Mouse (Mus musculus): Measurements from ENCODE around the gene Nprl3. TPM values are rescaled to one million over a fixed set of nuclear protein-coding genes. Genes with fewer than 3 reads are reported as not detected.

The Nprl3 gene
- polyA plus RNA-seq, 1 experiment from 2014 or later = 43.9 TPM

- 73% methylated on average over 21 of the region's 21 CpGs for WGBS
- H3K4me3 ChIP-seq (ENCODE audit: low read length) = no peak overlapping the region
- no peak for ATAC-seq
- no peaks in the 10 kb centered on the region for H3K4me1 ChIP-seq (ENCODE audit: control insufficient read depth, insufficient read depth, low read depth, low read length)
- H3K27me3 ChIP-seq (replicated peaks; ENCODE audit: control insufficient read depth, insufficient read depth, low read length) = no peaks in the 10 kb centered on the region; the same call in 1 of the 2 replicates
- no peaks in the 10 kb centered on the region for H3K36me3 ChIP-seq (ENCODE audit: control insufficient read depth, insufficient read depth, low read length)
- no peak overlapping the region for H3K27ac ChIP-seq (ENCODE audit: low read depth, low read length)
- no peaks in the 10 kb centered on the region for H3K9me3 ChIP-seq (ENCODE audit: control insufficient read depth, low read length)
- H3K9ac ChIP-seq (ENCODE audit: low read depth, low read length) = no peak overlapping the region
- no peak overlapping the region for H3K4me2 ChIP-seq (ENCODE audit: low read length)
These were observed 10.4 kb upstream of the Nprl3 start for GRCm38 (mm10) chr11:32277736-32278457.

DNA sequence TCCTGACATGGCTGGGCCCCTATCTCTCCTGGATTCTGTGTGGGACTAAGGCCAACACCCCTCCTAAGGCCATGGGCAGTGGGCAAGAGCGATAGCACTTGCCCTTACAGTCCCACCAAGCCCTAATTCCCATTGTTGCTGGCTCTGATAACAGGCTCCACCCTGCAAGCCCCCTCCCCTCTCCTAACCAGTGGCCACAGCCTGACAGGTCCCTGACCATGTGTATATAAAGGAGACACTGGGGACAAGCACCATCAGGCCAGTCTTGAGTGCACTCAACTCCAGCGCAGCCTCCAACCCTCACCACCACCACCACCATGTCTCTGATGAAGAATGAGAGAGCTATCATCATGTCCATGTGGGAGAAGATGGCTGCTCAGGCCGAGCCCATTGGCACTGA, 8.8 kb upstream of the Nprl3 start, which contains the start of gene Hba-x:
Gene Hba-x (plus strand): TSS at position 54 of the 400 bp plus-strand sequence.
- no peaks in the 10 kb centered on the region for H3K9me3 ChIP-seq (ENCODE audit: control insufficient read depth, low read length)
- H3K27ac ChIP-seq (ENCODE audit: low read depth, low read length) = no peak within 1 kb of the TSS
- no peaks in the 10 kb centered on the region; the same call in 1 of the 2 replicates for H3K27me3 ChIP-seq (replicated peaks; ENCODE audit: control insufficient read depth, insufficient read depth, low read length)
- no peak for ATAC-seq
- no peak within 1 kb of the TSS for H3K9ac ChIP-seq (ENCODE audit: low read depth, low read length)
- no peaks in the 10 kb centered on the region for H3K36me3 ChIP-seq (ENCODE audit: control insufficient read depth, insufficient read depth, low read length)
- no peak within 1 kb of the TSS for H3K4me3 ChIP-seq (ENCODE audit: low read length)
- no peaks in the 10 kb centered on the region for H3K4me1 ChIP-seq (ENCODE audit: control insufficient read depth, insufficient read depth, low read depth, low read length)
- H3K4me2 ChIP-seq (ENCODE audit: low read length) = no peak within 1 kb of the TSS
- WGBS = 86% methylated on average over 3 of the region's 3 CpGs

DNA sequence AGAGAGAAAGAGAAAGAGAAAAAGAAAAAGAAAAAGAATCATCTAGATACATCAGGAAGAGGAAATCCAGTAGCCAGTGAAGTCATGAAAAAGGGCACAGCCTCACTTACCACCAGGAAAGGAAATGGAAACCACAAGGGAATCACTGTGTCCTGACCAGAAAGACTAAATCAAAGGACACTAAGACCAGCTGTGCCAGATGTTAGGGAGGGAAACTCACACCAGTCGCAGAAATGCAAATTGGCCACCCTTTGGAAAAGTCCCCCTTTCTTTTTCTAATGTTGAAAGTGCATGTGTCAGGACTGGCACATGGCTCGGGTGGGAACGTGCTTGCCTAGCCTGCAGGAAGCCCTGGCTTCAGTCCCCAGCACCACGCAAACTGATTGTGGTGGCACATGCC, 3.7 kb upstream of the Nprl3 start:
- Histone ChIP-seq H3K27ac (ENCODE audit: low read depth, low read length) (no peak overlapping the region), H3K9ac (ENCODE audit: low read depth, low read length) (no peak overlapping the region), H3K9me3 (ENCODE audit: control insufficient read depth, low read length) (no peaks in the 10 kb centered on the region), H3K36me3 (ENCODE audit: control insufficient read depth, insufficient read depth, low read length) (no peaks in the 10 kb centered on the region), H3K4me1 (ENCODE audit: control insufficient read depth, insufficient read depth, low read depth, low read length) (peaks cover 7% of the 10 kb centered on the region), H3K4me2 (ENCODE audit: low read length) (no peak overlapping the region), H3K27me3 (replicated peaks; ENCODE audit: control insufficient read depth, insufficient read depth, low read length) (no peaks in the 10 kb centered on the region), H3K4me3 (ENCODE audit: low read length) (no peak overlapping the region)
- no peak for ATAC-seq
- 48% methylated on average over 4 of the region's 4 CpGs for WGBS

DNA sequence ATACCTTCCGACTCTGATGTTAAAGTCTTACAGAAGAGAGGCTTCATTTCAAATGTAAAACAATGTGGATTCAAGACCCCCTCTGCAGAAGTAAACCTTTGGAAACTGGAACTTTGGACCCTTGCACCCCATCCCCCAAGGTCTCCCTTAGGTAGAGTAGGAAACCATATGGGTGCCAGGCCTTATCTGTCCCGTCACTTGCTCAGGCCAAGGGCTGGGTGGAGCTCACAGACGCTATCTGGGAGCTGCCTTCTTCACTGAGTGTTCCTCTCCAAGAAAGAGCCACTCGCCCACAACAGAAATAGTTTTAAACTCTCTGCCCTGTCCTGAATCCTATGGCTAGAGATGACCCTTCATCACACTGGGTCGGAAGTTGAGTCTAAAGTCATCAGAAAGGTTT, 1.4 kb upstream of the Nprl3 start:
- H3K4me3 ChIP-seq (ENCODE audit: low read length) = no peak overlapping the region
- peaks cover 10% of the 10 kb centered on the region for H3K4me1 ChIP-seq (ENCODE audit: control insufficient read depth, insufficient read depth, low read depth, low read length)
- no peak overlapping the region for H3K27ac ChIP-seq (ENCODE audit: low read depth, low read length)
- H3K9me3 ChIP-seq (ENCODE audit: control insufficient read depth, low read length) = no peaks in the 10 kb centered on the region
- no peaks in the 10 kb centered on the region for H3K27me3 ChIP-seq (replicated peaks; ENCODE audit: control insufficient read depth, insufficient read depth, low read length)
- H3K9ac ChIP-seq (ENCODE audit: low read depth, low read length) = no peak overlapping the region
- 90% methylated on average over 5 of the region's 5 CpGs for WGBS
- no peak overlapping the region for H3K4me2 ChIP-seq (ENCODE audit: low read length)
- ATAC-seq = no peak
- no peaks in the 10 kb centered on the region for H3K36me3 ChIP-seq (ENCODE audit: control insufficient read depth, insufficient read depth, low read length)

DNA sequence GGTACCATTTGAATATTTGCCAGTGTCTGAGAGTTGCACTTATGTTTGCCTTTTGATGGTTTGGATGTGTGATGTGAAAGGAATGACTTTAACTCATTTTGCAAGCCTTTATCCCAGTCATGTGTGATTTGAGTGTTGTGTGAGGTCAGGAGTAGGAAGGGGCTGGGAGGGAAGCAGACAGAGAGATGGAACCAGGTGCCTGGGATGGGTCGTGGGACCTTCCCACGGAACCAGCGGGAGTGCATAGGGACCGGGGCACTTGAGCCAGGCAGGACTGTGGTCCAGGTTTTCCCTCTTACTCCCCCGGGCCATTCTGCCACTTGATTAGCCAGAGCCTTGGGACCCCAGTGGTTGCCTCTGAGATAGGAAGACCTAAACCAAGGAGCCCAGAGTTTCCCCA, 457 bp upstream of the Nprl3 start:
- peak overlapping the region; percentile 68 for H3K4me2 ChIP-seq (ENCODE audit: low read length)
- no peaks in the 10 kb centered on the region for H3K36me3 ChIP-seq (ENCODE audit: control insufficient read depth, insufficient read depth, low read length)
- peak; percentile 50 for ATAC-seq
- peak overlapping the region; percentile 93 for H3K9ac ChIP-seq (ENCODE audit: low read depth, low read length)
- peak overlapping the region; percentile 67 for H3K27ac ChIP-seq (ENCODE audit: low read depth, low read length)
- H3K4me1 ChIP-seq (ENCODE audit: control insufficient read depth, insufficient read depth, low read depth, low read length) = peaks cover 10% of the 10 kb centered on the region
- no peaks in the 10 kb centered on the region for H3K9me3 ChIP-seq (ENCODE audit: control insufficient read depth, low read length)
- no peaks in the 10 kb centered on the region for H3K27me3 ChIP-seq (replicated peaks; ENCODE audit: control insufficient read depth, insufficient read depth, low read length)
- 26% methylated on average over 5 of the region's 5 CpGs for WGBS
- H3K4me3 ChIP-seq (ENCODE audit: low read length) = peak overlapping the region; percentile 90

GRCm38 (mm10) chr11:32266776-32267175, 731 bp downstream of the Nprl3 start:
- H3K4me1 ChIP-seq (ENCODE audit: control insufficient read depth, insufficient read depth, low read depth, low read length) = peaks cover 10% of the 10 kb centered on the region
- WGBS = 23% methylated on average over 6 of the region's 6 CpGs
- H3K4me3 ChIP-seq (ENCODE audit: low read length) = peak overlapping the region; percentile 90
- no peaks in the 10 kb centered on the region for H3K36me3 ChIP-seq (ENCODE audit: control insufficient read depth, insufficient read depth, low read length)
- H3K27me3 ChIP-seq (replicated peaks; ENCODE audit: control insufficient read depth, insufficient read depth, low read length) = no peaks in the 10 kb centered on the region
- ATAC-seq = 0 out of 2 replicates have a peak, but pooled peaks have one; percentile 3
- H3K4me2 ChIP-seq (ENCODE audit: low read length) = peak overlapping the region; percentile 68
- peak overlapping the region; percentile 94 for H3K27ac ChIP-seq (ENCODE audit: low read depth, low read length)
- peak overlapping the region; percentile 93 for H3K9ac ChIP-seq (ENCODE audit: low read depth, low read length)
- H3K9me3 ChIP-seq (ENCODE audit: control insufficient read depth, low read length) = no peaks in the 10 kb centered on the region

GRCm38 (mm10) chr11:32266194-32266593, 1.3 kb downstream of the Nprl3 start:
- Histone ChIP-seq H3K36me3 (ENCODE audit: control insufficient read depth, insufficient read depth, low read length) (no peaks in the 10 kb centered on the region), H3K27ac (ENCODE audit: low read depth, low read length) (no peak overlapping the region), H3K9me3 (ENCODE audit: control insufficient read depth, low read length) (no peaks in the 10 kb centered on the region), H3K4me1 (ENCODE audit: control insufficient read depth, insufficient read depth, low read depth, low read length) (peaks cover 10% of the 10 kb centered on the region), H3K9ac (ENCODE audit: low read depth, low read length) (no peak overlapping the region), H3K4me2 (ENCODE audit: low read length) (no peak overlapping the region; the same call in 1 of the 2 replicates), H3K4me3 (ENCODE audit: low read length) (no peak overlapping the region), H3K27me3 (replicated peaks; ENCODE audit: control insufficient read depth, insufficient read depth, low read length) (no peaks in the 10 kb centered on the region)
- ATAC-seq = no peak
- 92% methylated on average over 6 of the region's 6 CpGs for WGBS

- no peaks in the 10 kb centered on the region for H3K27me3 ChIP-seq (replicated peaks; ENCODE audit: control insufficient read depth, insufficient read depth, low read length)
- no peaks in the 10 kb centered on the region for H3K36me3 ChIP-seq (ENCODE audit: control insufficient read depth, insufficient read depth, low read length)
- no peaks in the 10 kb centered on the region for H3K9me3 ChIP-seq (ENCODE audit: control insufficient read depth, low read length)
- peaks cover 10% of the 10 kb centered on the region for H3K4me1 ChIP-seq (ENCODE audit: control insufficient read depth, insufficient read depth, low read depth, low read length)
- 95% methylated on average over 3 of the region's 3 CpGs for WGBS
- ATAC-seq = no peak
- H3K4me3 ChIP-seq (ENCODE audit: low read length) = no peak overlapping the region
- H3K4me2 ChIP-seq (ENCODE audit: low read length) = no peak overlapping the region
- no peak overlapping the region for H3K9ac ChIP-seq (ENCODE audit: low read depth, low read length)
- H3K27ac ChIP-seq (ENCODE audit: low read depth, low read length) = no peak overlapping the region
These were observed 2.3 kb downstream of the Nprl3 start for GRCm38 (mm10) chr11:32265117-32265738.

DNA sequence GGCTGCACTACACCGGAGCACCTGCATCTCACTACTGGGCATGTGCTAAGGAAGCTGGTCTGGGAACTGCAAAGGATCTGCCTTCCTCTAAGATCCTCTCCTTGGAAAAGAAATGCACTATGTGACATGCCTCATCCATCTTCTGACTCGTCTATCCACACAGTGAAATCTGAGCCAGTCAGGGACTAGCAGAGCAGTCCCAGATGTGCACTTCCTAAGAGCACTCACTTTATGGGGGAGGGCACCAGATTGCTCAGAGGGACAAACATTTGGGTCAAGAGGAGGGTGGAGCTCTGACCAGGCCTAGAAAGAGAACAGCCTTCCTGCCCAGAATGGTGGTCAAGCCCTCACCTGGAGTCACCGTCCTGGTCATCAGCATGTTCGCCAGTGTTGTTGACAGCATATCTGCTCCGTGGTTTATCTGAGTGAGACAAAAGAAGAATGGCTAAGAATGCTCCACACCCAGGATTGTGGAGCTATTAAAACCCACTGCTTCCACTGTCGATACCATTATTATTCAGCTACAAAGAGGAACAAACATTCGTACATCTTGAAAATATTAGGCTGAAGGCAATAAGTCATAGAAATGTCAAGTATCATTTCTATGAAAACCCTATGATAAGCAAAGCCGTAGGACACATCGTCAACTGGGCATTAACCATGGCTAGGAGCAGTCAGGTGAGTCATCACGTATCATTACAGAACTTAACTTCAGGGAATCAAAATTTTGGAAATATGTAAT, 4.7 kb downstream of the Nprl3 start:
- no peak for ATAC-seq
- Histone ChIP-seq H3K27me3 (replicated peaks; ENCODE audit: control insufficient read depth, insufficient read depth, low read length) (no peaks in the 10 kb centered on the region), H3K27ac (ENCODE audit: low read depth, low read length) (no peak overlapping the region), H3K4me2 (ENCODE audit: low read length) (no peak overlapping the region), H3K4me1 (ENCODE audit: control insufficient read depth, insufficient read depth, low read depth, low read length) (peaks cover 6% of the 10 kb centered on the region), H3K36me3 (ENCODE audit: control insufficient read depth, insufficient read depth, low read length) (no peaks in the 10 kb centered on the region), H3K9me3 (ENCODE audit: control insufficient read depth, low read length) (no peaks in the 10 kb centered on the region), H3K4me3 (ENCODE audit: low read length) (no peak overlapping the region), H3K9ac (ENCODE audit: low read depth, low read length) (no peak overlapping the region)
- WGBS = 82% methylated on average over 10 of the region's 10 CpGs
